Mouse (Mus musculus): Measurements from ENCODE around the gene Psmg1. TPM values are rescaled to one million over a fixed set of nuclear protein-coding genes. Genes with fewer than 3 reads are reported as not detected.

Psmg1 gene
- 14.5 and 38.1 TPM in 2 replicates for polyA plus RNA-seq (2012; rRNA removed; ENCODE audit: low replicate concordance)

DNA sequence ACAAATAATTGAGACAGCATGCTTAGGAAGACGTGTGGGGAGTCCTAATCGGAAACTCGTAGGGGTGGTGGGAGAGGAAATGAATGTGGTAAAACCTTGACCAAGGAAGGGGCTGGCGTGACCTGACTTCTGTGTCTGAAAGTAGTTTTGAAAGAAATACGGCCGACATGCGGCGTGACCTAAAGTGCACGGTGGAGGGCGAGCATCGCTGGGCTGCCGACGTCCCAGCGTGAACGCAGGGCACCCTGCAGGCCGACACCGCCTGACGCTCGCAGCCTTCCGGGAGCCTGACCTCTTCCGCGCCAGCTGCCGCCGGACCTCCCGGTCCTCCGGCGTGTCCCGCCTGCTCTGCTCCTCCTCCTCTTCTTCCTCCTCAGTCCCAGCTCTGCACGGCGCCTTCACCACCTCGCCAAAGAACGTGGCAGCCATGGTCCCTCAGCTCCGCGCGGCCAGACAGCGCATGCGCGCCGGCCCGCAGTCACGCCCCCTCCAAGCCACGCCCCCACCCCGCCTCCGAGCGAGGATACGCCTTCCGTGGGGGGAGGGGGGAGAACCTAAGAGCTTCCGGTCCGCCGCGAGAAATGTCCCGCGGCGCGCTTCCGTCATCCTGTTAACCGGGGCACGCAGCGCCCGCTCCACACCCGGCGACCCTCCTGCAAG, at the start of gene Psmg1:
TSS of gene Psmg1 (minus strand) at position 499 of the 660 bp plus-strand sequence.

Other genes with a start within 250 kb of the Psmg1 start
- gene Brwd1, start 91.6 kb upstream of the Psmg1 start, polyA plus RNA-seq (2012; rRNA removed; ENCODE audit: low replicate concordance) = 29.5 and 35.0 TPM in 2 replicates
- 14.9 and 25.3 TPM in 2 replicates for gene Hmgn1, start 136.8 kb upstream of the Psmg1 start, polyA plus RNA-seq (2012; rRNA removed; ENCODE audit: low replicate concordance)
- 31.9 and 54.7 TPM in 2 replicates for gene Wrb, start 154.4 kb upstream of the Psmg1 start, polyA plus RNA-seq (2012; rRNA removed; ENCODE audit: low replicate concordance)
- 0.45 and 0.53 TPM in 2 replicates for gene Lca5l, start 201.3 kb upstream of the Psmg1 start, polyA plus RNA-seq (2012; rRNA removed; ENCODE audit: low replicate concordance)
- gene Sh3bgr, start 209.5 kb upstream of the Psmg1 start, polyA plus RNA-seq (2012; rRNA removed; ENCODE audit: low replicate concordance) = 0.47 and 120 TPM in 2 replicates
- gene B3galt5, start 244.8 kb upstream of the Psmg1 start, polyA plus RNA-seq (2012; rRNA removed; ENCODE audit: low replicate concordance) = 0.13 and 0.16 TPM in 2 replicates

Measured in mammary gland, adult 2 months (tissue).